In genomic region chr9:103758246-103758645, GRCm38 (mm10) we compare ENCODE assay signal across 10 mouse cellular contexts. TPM values are rescaled to one million over a fixed set of nuclear protein-coding genes. Genes with fewer than 3 reads are reported as not detected.
DNase-seq lines count a peak whose midpoint lies in the region; ATAC-seq and TF ChIP-seq lines count a peak whose summit lies in the region.
"Had no signal": no experiment of that assay in that cellular context is flagged by ENCODE, and none has a peak within 500 bp of the region (broad histone marks: within the 10 kb centered on the region; RNA-seq: fewer than 3 reads in every experiment).

No protein-coding gene starts in this region.

- WGBS in heart, embryonic 11.5 days (ENCODE audit: insufficient replicate concordance) = 75% methylated on average over 7 of the region's 7 CpGs
- WGBS in heart, adult 2 months = 75% methylated on average over 7 of the region's 7 CpGs
- 79% methylated on average over 7 of the region's 7 CpGs for WGBS in midbrain, embryonic 13.5 days
- WGBS in midbrain, embryonic 11.5 days = 78% methylated on average over 7 of the region's 7 CpGs
- WGBS in hindbrain, embryonic 16.5 days = 72% methylated on average over 7 of the region's 7 CpGs
- 84% methylated on average over 7 of the region's 7 CpGs for WGBS in kidney, embryonic 15.5 days

- no peak for ATAC-seq in heart, embryonic 11.5 days (replicated peaks; ENCODE audit: insufficient number of reproducible peaks, low FRiP score, low TSS enrichment)
- ATAC-seq in midbrain, embryonic 13.5 days = no peak
- ATAC-seq in midbrain, embryonic 11.5 days (ENCODE audit: low FRiP score) = no peak
- ATAC-seq in hindbrain, embryonic 16.5 days = no peak
- ATAC-seq in kidney, embryonic 15.5 days (replicated peaks; ENCODE audit: low FRiP score) = no peak
- ATAC-seq: CD4-positive, CD25-positive, alpha-beta regulatory T cell, adult 4 months had no signal

- TF ChIP-seq CTCF in heart, adult 2 months (IDR thresholded peaks at IDR 0.05) = no peak

- no peaks in the 10 kb centered on the region for H3K79me2 ChIP-seq in heart, adult 2 months (replicated peaks; ENCODE audit: control insufficient read depth, insufficient read depth, low read length)

- H3K27me3 ChIP-seq in heart, embryonic 11.5 days (ENCODE audit: control insufficient read depth, insufficient read depth, low read length) = no peaks in the 10 kb centered on the region
- H3K27me3 ChIP-seq in heart, adult 2 months (ENCODE audit: control insufficient read depth, insufficient read depth, low read length) = peaks cover 4% of the 10 kb centered on the region
- peaks cover 19% of the 10 kb centered on the region for H3K27me3 ChIP-seq in midbrain, embryonic 13.5 days
- H3K27me3 ChIP-seq in midbrain, embryonic 11.5 days (ENCODE audit: control insufficient read depth, insufficient read depth, low read length) = peaks cover 12% of the 10 kb centered on the region; the same call in 1 of the 2 replicates
- H3K27me3 ChIP-seq in hindbrain, embryonic 16.5 days (replicated peaks; ENCODE audit: control insufficient read depth, insufficient read depth, low read length) = no peaks in the 10 kb centered on the region
- H3K27me3 ChIP-seq in kidney, embryonic 15.5 days = peaks cover 25% of the 10 kb centered on the region

- H3K36me3 ChIP-seq in heart, embryonic 11.5 days (ENCODE audit: control insufficient read depth, insufficient read depth, low read length) = no peaks in the 10 kb centered on the region
- H3K36me3 ChIP-seq in heart, adult 2 months (ENCODE audit: control insufficient read depth, insufficient read depth, low read length) = no peaks in the 10 kb centered on the region
- H3K36me3 ChIP-seq in midbrain, embryonic 13.5 days = no peaks in the 10 kb centered on the region
- no peaks in the 10 kb centered on the region for H3K36me3 ChIP-seq in midbrain, embryonic 11.5 days (ENCODE audit: control insufficient read depth, insufficient read depth, low read length)
- H3K36me3 ChIP-seq in hindbrain, embryonic 16.5 days (ENCODE audit: control insufficient read depth, insufficient read depth, low read length) = no peaks in the 10 kb centered on the region
- H3K36me3 ChIP-seq in kidney, embryonic 15.5 days = no peaks in the 10 kb centered on the region

- DNase-seq in heart, adult 2 months = no peak
- no peak for DNase-seq in midbrain, embryonic 11.5 days (ENCODE audit: low spot score, missing footprints)
- DNase-seq in ovary, postnatal 14 days (ENCODE audit: low spot score) = no peak

- H3K9ac ChIP-seq in heart, embryonic 11.5 days (ENCODE audit: low read depth, low read length) = no peak overlapping the region
- H3K9ac ChIP-seq in heart, adult 2 months (ENCODE audit: low read depth, low read length) = no peak overlapping the region
- no peak overlapping the region for H3K9ac ChIP-seq in midbrain, embryonic 13.5 days (replicated peaks)
- H3K9ac ChIP-seq in midbrain, embryonic 11.5 days (ENCODE audit: low read length) = no peak overlapping the region
- no peak overlapping the region for H3K9ac ChIP-seq in hindbrain, embryonic 16.5 days (ENCODE audit: low read depth, low read length)
- H3K9ac ChIP-seq in kidney, embryonic 15.5 days = no peak overlapping the region
- H3K9ac ChIP-seq: liver, postnatal 0 days had no signal

- peak overlapping the region; percentile 84; the same call in 1 of the 2 replicates for H3K27ac ChIP-seq in heart, embryonic 11.5 days (ENCODE audit: low read depth, low read length)
- H3K27ac ChIP-seq in heart, adult 2 months = no peak overlapping the region
- no peak overlapping the region for H3K27ac ChIP-seq in midbrain, embryonic 13.5 days
- H3K27ac ChIP-seq in midbrain, embryonic 11.5 days (ENCODE audit: low read depth, low read length) = no peak overlapping the region
- no peak overlapping the region for H3K27ac ChIP-seq in hindbrain, embryonic 16.5 days (ENCODE audit: low read depth, low read length)
- H3K27ac ChIP-seq in kidney, embryonic 15.5 days = no peak overlapping the region
- H3K27ac ChIP-seq: gastrocnemius, adult 2 months had no signal

- TF ChIP-seq POLR2A in heart, adult 2 months (IDR thresholded peaks at IDR 0.05; ENCODE audit: insufficient read depth, low read depth, low read length) = no peak

- peak overlapping the region; percentile 72 for H3K4me2 ChIP-seq in heart, embryonic 11.5 days
- H3K4me2 ChIP-seq in midbrain, embryonic 13.5 days (replicated peaks) = peak overlapping the region; percentile 68
- H3K4me2 ChIP-seq in midbrain, embryonic 11.5 days = no peak overlapping the region
- peak overlapping the region; percentile 67; the same call in 1 of the 2 replicates for H3K4me2 ChIP-seq in hindbrain, embryonic 16.5 days (ENCODE audit: low read length)
- no peak overlapping the region for H3K4me2 ChIP-seq in kidney, embryonic 15.5 days

- intact Hi-C loops in heart, adult 2 months (cut with DNase I) = no loop called here

- H3K4me1 ChIP-seq in heart, embryonic 11.5 days (ENCODE audit: control insufficient read depth, insufficient read depth, low read length) = peaks cover 23% of the 10 kb centered on the region
- no peaks in the 10 kb centered on the region for H3K4me1 ChIP-seq in heart, adult 2 months (ENCODE audit: control insufficient read depth, insufficient read depth, low read length)
- H3K4me1 ChIP-seq in midbrain, embryonic 13.5 days (replicated peaks) = peaks cover 27% of the 10 kb centered on the region
- peaks cover 12% of the 10 kb centered on the region for H3K4me1 ChIP-seq in midbrain, embryonic 11.5 days (ENCODE audit: control insufficient read depth, insufficient read depth, low read length)
- peaks cover 8% of the 10 kb centered on the region for H3K4me1 ChIP-seq in hindbrain, embryonic 16.5 days (ENCODE audit: control insufficient read depth, insufficient read depth, low read depth, low read length)
- H3K4me1 ChIP-seq in kidney, embryonic 15.5 days = peaks cover 24% of the 10 kb centered on the region

- no peaks in the 10 kb centered on the region for H3K9me3 ChIP-seq in heart, embryonic 11.5 days (replicated peaks; ENCODE audit: control insufficient read depth, low read length)
- no peaks in the 10 kb centered on the region for H3K9me3 ChIP-seq in midbrain, embryonic 13.5 days
- H3K9me3 ChIP-seq in midbrain, embryonic 11.5 days (ENCODE audit: control insufficient read depth, low read length) = no peaks in the 10 kb centered on the region
- H3K9me3 ChIP-seq in hindbrain, embryonic 16.5 days (ENCODE audit: control insufficient read depth, low read length) = no peaks in the 10 kb centered on the region
- no peaks in the 10 kb centered on the region for H3K9me3 ChIP-seq in kidney, embryonic 15.5 days (replicated peaks)

- no peak overlapping the region for H3K4me3 ChIP-seq in heart, embryonic 11.5 days (ENCODE audit: low read depth, low read length)
- no peak overlapping the region for H3K4me3 ChIP-seq in heart, adult 2 months
- H3K4me3 ChIP-seq in midbrain, embryonic 13.5 days (replicated peaks) = no peak overlapping the region
- H3K4me3 ChIP-seq in midbrain, embryonic 11.5 days (ENCODE audit: low read depth, low read length) = no peak overlapping the region
- no peak overlapping the region for H3K4me3 ChIP-seq in hindbrain, embryonic 16.5 days (ENCODE audit: low read length)
- H3K4me3 ChIP-seq in kidney, embryonic 15.5 days (replicated peaks) = no peak overlapping the region
- H3K4me3 ChIP-seq: gastrocnemius, adult 2 months had no signal

- TF ChIP-seq EP300 in heart, adult 2 months (IDR thresholded peaks at IDR 0.05; ENCODE audit: insufficient read depth, low read depth, low read length) = no peak

RNA-seq across cellular contexts. Expression of gene Tmem108, which starts 3.4 kb away (rescaled TPM):
- polyA plus RNA-seq in heart, embryonic 11.5 days (2014; fragmentation: Nextera tagmentation; extraction: Ambion mirVana) = 107 and 108 TPM in 2 replicates
- total RNA-seq in heart, adult 2 months (2021) = 1 to 10 TPM; 4.6 to 4.7 TPM
- 8.7 and 9.1 TPM in 2 replicates for polyA plus RNA-seq in heart, adult 2 months (2012; rRNA removed)
- polyA plus RNA-seq in midbrain, embryonic 13.5 days (2015; fragmentation: Nextera tagmentation; extraction: Ambion mirVana) = 22.1 and 23.4 TPM in 2 replicates
- polyA plus RNA-seq in midbrain, embryonic 11.5 days (2014; fragmentation: Nextera tagmentation; extraction: Ambion mirVana) = 12.0 and 13.0 TPM in 2 replicates
- polyA plus RNA-seq in hindbrain, embryonic 16.5 days (2015; fragmentation: Nextera tagmentation; extraction: Ambion mirVana) = 29.3 and 31.5 TPM in 2 replicates
- 7.0 and 9.5 TPM in 2 replicates for polyA plus RNA-seq in kidney, embryonic 15.5 days (2015; fragmentation: Nextera tagmentation; extraction: Ambion mirVana)
- total RNA-seq: gastrocnemius, adult 2 months had no signal

Comparison
In these comparisons a context has a peak if more than half of its experiments do, and no peak if none do; other contexts are left out.
1. H3K4me2 ChIP-seq: peak in heart, embryonic 11.5 days (single experiment), midbrain, embryonic 13.5 days (single experiment) and hindbrain, embryonic 16.5 days (single experiment); none in midbrain, embryonic 11.5 days (single experiment) and kidney, embryonic 15.5 days (single experiment).